Mouse (Mus musculus): ENCODE data around the gene Amh.

- no peak for TF ChIP-seq CTCF (IDR thresholded peaks at IDR 0.05; ENCODE audit: extremely low read depth, insufficient read depth, insufficient read length, insufficient replicate concordance)
- TF ChIP-seq POLR2A (IDR thresholded peaks at IDR 0.05; ENCODE audit: low read depth, low read length), result no peak
These were observed 2.1 kb downstream of the Amh start for GRCm38 (mm10) chr10:80807057-80807627.

Data from spleen, adult 2 months (tissue).